Mouse (Mus musculus) heart, embryonic 14.5 days (tissue): Measurements from ENCODE around the gene Endod1. TPM values are rescaled to one million over a fixed set of nuclear protein-coding genes. Genes with fewer than 3 reads are reported as not detected.
A peak's percentile ranks its signal among the peaks of the same experiment; 100 is the strongest.

ENCODE experiments used
- ATAC-seq: fragments of 200-750 bp; cut with Nextera tagmentation; 2 replicates; pipeline ENCODE4 v1.8.0; 2017; ENCODE audit warnings: low read depth, moderate TSS enrichment; ENCODE audit not compliant: insufficient number of reproducible peaks, insufficient read depth, low FRiP score
- H3K27ac ChIP-seq, 2 experiments: fragments of 200-500 bp in 1 of 2; fragments of 300-500 bp in 1 of 2; sonication (generic) in 1 of 2; replicated peaks in 1 of 2; 2 replicates each; pipeline ENCODE4 v1.5.1; 2012 to 2014; ENCODE audit warnings: low read depth in 2 of 2, low read length in 2 of 2, control low read depth in 1 of 2, mild to moderate bottlenecking in 1 of 2, mixed read lengths in 1 of 2; ENCODE audit not compliant: control insufficient read depth in 1 of 2, insufficient read depth in 1 of 2
- H3K27me3 ChIP-seq: fragments of 300-500 bp; sonication (generic); 2 replicates; pipeline ENCODE4 v1.6.1; 2014; ENCODE audit warnings: mild to moderate bottlenecking, low read length, control low read depth; ENCODE audit not compliant: control insufficient read depth, insufficient read depth
- H3K36me3 ChIP-seq: fragments of 300-500 bp; sonication (generic); 2 replicates; pipeline ENCODE4 v1.6.1; 2014; ENCODE audit warnings: mild to moderate bottlenecking, control low read depth, low read length, mixed read lengths; ENCODE audit not compliant: control insufficient read depth, insufficient read depth
- H3K4me1 ChIP-seq, 2 experiments: fragments of 200-500 bp in 1 of 2; fragments of 300-500 bp in 1 of 2; sonication (generic) in 1 of 2; 2 replicates each; pipeline ENCODE4 v1.6.1; 2012 to 2014; ENCODE audit warnings: low read length in 2 of 2, control low read depth in 1 of 2, mixed read lengths in 1 of 2; ENCODE audit not compliant: control insufficient read depth in 2 of 2, insufficient read depth in 2 of 2
- H3K4me2 ChIP-seq: fragments of 300-500 bp; sonication (generic); 2 replicates; pipeline ENCODE4 v1.6.1; 2014; ENCODE audit warnings: mild to moderate bottlenecking, low read length
- H3K4me3 ChIP-seq, 2 experiments: fragments of 200-500 bp in 1 of 2; fragments of 300-500 bp in 1 of 2; sonication (generic) in 1 of 2; 2 replicates each; pipeline ENCODE4 v1.5.1; 2012 to 2014; ENCODE audit warnings: low read length in 2 of 2, mild to moderate bottlenecking in 2 of 2, control low read depth in 1 of 2, low read depth in 1 of 2, moderate library complexity in 1 of 2; ENCODE audit not compliant: control insufficient read depth in 1 of 2, insufficient read depth in 1 of 2
- H3K9ac ChIP-seq: fragments of 300-500 bp; sonication (generic); 2 replicates; pipeline ENCODE4 v1.6.1; 2014; ENCODE audit warnings: mild to moderate bottlenecking, low read length
- H3K9me3 ChIP-seq: fragments of 300-500 bp; sonication (generic); 2 replicates; pipeline ENCODE4 v1.6.1; 2016; ENCODE audit warnings: low read length, control low read depth; ENCODE audit not compliant: control insufficient read depth
- WGBS: fragments of 180-500 bp; shearing (Covaris S2); extraction: QIAGEN DNeasy Blood & Tissue Kit; methylation state at CpG from one replicate; pipeline ENCODE4 v1.1.7; 2014; 5-methylcytosine and 5-hydroxymethylcytosine counted together
- polyA plus RNA-seq: library from polyadenylated mRNA; unstranded; fragments of >200 nt; fragmentation: Nextera tagmentation; extraction: Ambion mirVana; gene quantifications from 2 replicates; pipeline ENCODE4 v1.2.1, GENCODE M21; 2014

The Endod1 gene
- polyA plus RNA-seq = 7.1 and 8.7 TPM in 2 replicates

DNA sequence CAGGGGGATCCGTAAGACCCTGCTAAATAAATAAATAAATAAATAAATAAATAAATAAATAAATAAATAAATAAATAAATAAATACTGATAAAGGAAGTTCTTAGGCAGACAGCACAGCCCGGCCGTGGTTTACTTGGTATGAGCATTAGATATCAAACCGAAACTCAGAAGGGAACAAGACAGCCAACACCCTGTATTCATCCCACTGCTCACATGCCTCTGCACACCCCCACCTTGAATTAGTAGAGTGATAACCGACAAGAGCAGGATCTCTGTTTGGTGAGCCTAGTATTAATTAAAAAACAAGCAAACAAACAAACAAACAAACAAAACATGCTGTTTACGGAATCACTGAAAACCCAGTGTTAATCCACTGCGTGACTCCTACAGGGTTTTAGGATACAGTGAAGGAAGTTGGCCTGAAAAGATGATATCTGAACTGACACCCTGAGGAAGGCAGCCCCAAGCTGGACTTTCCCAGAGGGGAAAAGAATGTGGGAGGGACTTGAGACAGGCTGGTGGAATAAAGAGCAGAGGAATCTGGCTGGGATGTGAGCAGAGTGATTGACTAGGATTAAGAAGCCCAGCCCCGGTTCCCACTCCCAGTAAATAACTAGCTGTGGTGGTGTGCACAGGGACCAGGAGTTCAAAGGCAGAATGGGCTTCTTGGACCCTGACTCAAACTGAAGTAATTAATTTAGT lies at the start of gene Endod1:
Endod1 (minus strand) TSS at position 155 of the 703 bp plus-strand sequence.
- Histone ChIP-seq H3K9me3 (no peaks in the 10 kb centered on the region), H3K9ac (peak within 1 kb of the TSS; percentile 76), H3K27me3 (no peaks in the 10 kb centered on the region), H3K4me1 (peaks cover 7 to 15% of the 10 kb centered on the region in 2 experiments; a peak in 3 of 4 replicates), H3K27ac (peak within 1 kb of the TSS; percentile 37 to 63; a peak in 3 of 4 replicates), H3K4me3 (peak within 1 kb of the TSS; percentile 55 to 58), H3K4me2 (peak within 1 kb of the TSS; percentile 98), H3K36me3 (no peaks in the 10 kb centered on the region)
- 3% methylated on average over 8 of the region's 8 CpGs for WGBS
- ATAC-seq = peak; percentile 37

DNA sequence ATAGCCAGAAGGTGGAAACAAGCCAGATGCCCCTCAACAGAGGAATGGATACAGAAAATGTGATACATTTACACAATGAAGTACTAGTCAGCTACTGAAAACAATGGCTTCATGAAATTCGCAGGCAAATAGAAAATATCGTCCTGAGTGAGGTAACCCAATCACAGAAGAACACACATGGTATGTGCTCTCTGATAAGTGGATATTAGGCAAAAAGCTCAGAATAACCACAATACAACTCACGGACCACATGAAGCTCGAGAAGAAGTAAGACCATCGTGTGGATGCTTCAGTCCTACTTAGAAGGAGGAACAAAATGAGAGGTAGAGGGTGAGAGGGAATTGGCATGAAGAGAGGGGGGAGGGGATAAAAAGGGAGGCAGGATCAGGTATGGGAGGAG lies 27.8 kb upstream of the Endod1 start:
- Histone ChIP-seq H3K4me1 (no peaks in the 10 kb centered on the region), H3K27ac (no peak overlapping the region), H3K9me3 (no peaks in the 10 kb centered on the region), H3K27me3 (no peaks in the 10 kb centered on the region), H3K4me3 (no peak overlapping the region), H3K36me3 (no peaks in the 10 kb centered on the region), H3K4me2 (no peak overlapping the region), H3K9ac (no peak overlapping the region)
- no peak for ATAC-seq
- WGBS = 86% methylated on average over 5 of the region's 5 CpGs

DNA sequence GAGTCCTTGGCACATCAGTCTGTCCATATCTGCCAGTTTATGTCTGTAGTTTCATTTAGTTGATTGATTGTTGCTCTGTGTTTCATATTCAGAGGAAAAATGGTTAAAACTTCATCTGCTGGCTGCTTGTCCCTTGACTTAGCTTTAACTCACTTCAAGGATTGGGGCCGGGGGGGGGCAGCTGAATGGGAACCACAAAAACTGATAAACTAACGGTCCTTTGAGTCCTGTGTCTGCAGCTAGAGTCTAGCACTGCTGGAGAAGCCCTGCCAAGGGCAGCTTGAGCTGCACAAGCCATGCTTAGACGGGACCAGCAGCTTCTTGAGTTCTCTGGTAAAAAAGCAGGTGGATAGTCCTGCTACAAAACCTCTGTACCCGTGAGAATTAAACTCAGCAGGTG lies 26.7 kb upstream of the Endod1 start:
- H3K27ac ChIP-seq = no peak overlapping the region
- H3K9ac ChIP-seq = no peak overlapping the region
- ATAC-seq = no peak
- H3K27me3 ChIP-seq = no peaks in the 10 kb centered on the region
- H3K36me3 ChIP-seq = no peaks in the 10 kb centered on the region
- 56% methylated on average over 4 of the region's 4 CpGs for WGBS
- no peak overlapping the region for H3K4me2 ChIP-seq
- no peaks in the 10 kb centered on the region for H3K4me1 ChIP-seq
- H3K4me3 ChIP-seq = no peak overlapping the region
- H3K9me3 ChIP-seq = no peaks in the 10 kb centered on the region

- Histone ChIP-seq H3K4me1 (no peaks in the 10 kb centered on the region), H3K4me3 (no peak overlapping the region), H3K9ac (no peak overlapping the region), H3K36me3 (no peaks in the 10 kb centered on the region), H3K9me3 (no peaks in the 10 kb centered on the region), H3K4me2 (no peak overlapping the region), H3K27me3 (no peaks in the 10 kb centered on the region), H3K27ac (no peak overlapping the region)
- 57% methylated on average over 1 of the region's 1 CpGs for WGBS
- no peak for ATAC-seq
Observed at GRCm38 (mm10) chr9:14406056-14406455, 24.7 kb upstream of the Endod1 start.

DNA sequence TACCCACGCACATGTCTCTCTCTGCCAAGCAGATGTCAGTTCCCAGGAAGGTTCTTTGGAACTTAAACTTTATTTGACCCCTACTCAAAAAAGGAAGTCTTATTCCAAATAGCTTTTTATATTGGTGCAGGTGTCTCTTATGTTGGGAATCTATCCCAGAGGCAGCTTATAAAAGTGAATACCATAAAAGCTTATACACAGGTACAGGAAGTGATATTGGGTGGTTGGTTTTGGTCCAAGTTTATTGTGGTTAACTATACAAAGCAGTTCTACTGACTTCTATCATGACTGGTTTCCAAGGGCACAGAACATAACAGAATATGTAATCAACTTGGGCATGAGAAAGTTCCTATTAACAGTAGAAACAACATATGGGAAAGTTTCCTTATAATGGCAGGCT lies 20.8 kb upstream of the Endod1 start:
- H3K4me1 ChIP-seq = no peaks in the 10 kb centered on the region
- no peak overlapping the region for H3K4me3 ChIP-seq
- no peaks in the 10 kb centered on the region for H3K9me3 ChIP-seq
- no peak overlapping the region for H3K9ac ChIP-seq
- WGBS = 82% methylated on average over 1 of the region's 1 CpGs
- no peak overlapping the region for H3K4me2 ChIP-seq
- H3K27me3 ChIP-seq = no peaks in the 10 kb centered on the region
- H3K36me3 ChIP-seq = no peaks in the 10 kb centered on the region
- no peak overlapping the region for H3K27ac ChIP-seq
- ATAC-seq = no peak

- Histone ChIP-seq H3K4me3 (no peak overlapping the region), H3K9ac (no peak overlapping the region), H3K27me3 (no peaks in the 10 kb centered on the region), H3K27ac (no peak overlapping the region), H3K36me3 (no peaks in the 10 kb centered on the region), H3K4me2 (no peak overlapping the region), H3K9me3 (no peaks in the 10 kb centered on the region), H3K4me1 (no peaks in the 10 kb centered on the region)
- no peak for ATAC-seq
- 82% methylated on average over 5 of the region's 5 CpGs for WGBS
Observed at GRCm38 (mm10) chr9:14400392-14400791, 19.1 kb upstream of the Endod1 start.

- H3K27ac ChIP-seq = no peak overlapping the region
- H3K4me3 ChIP-seq = no peak overlapping the region
- no peaks in the 10 kb centered on the region for H3K36me3 ChIP-seq
- no peak overlapping the region for H3K9ac ChIP-seq
- no peaks in the 10 kb centered on the region for H3K27me3 ChIP-seq
- ATAC-seq = no peak
- H3K9me3 ChIP-seq = no peaks in the 10 kb centered on the region
- H3K4me1 ChIP-seq = no peaks in the 10 kb centered on the region
- 63% methylated on average over 1 of the region's 1 CpGs for WGBS
- no peak overlapping the region for H3K4me2 ChIP-seq
Observed at GRCm38 (mm10) chr9:14398946-14399345, 17.6 kb upstream of the Endod1 start.

- no peak overlapping the region for H3K4me2 ChIP-seq
- H3K4me3 ChIP-seq = no peak overlapping the region
- no peaks in the 10 kb centered on the region for H3K9me3 ChIP-seq
- no peaks in the 10 kb centered on the region for H3K36me3 ChIP-seq
- H3K27ac ChIP-seq = no peak overlapping the region
- no peak overlapping the region for H3K9ac ChIP-seq
- ATAC-seq = no peak
- H3K27me3 ChIP-seq = no peaks in the 10 kb centered on the region
- WGBS = 50% methylated on average over 1 of the region's 1 CpGs
- no peaks in the 10 kb centered on the region for H3K4me1 ChIP-seq
Observed at GRCm38 (mm10) chr9:14398084-14398483, 16.8 kb upstream of the Endod1 start.
